Mouse (Mus musculus): ENCODE data around the gene Abce1. TPM values are rescaled to one million over a fixed set of nuclear protein-coding genes. Genes with fewer than 3 reads are reported as not detected.
A peak's percentile ranks its signal among the peaks of the same experiment; 100 is the strongest.
"Not testable (repeated sequence)": the region's sequence is repeated elsewhere in the genome, so short reads cannot be mapped to it uniquely, and the experiment has no call there.

Gene Abce1
- total RNA-seq (2022), result 10 to 100 TPM; 41.7 to 50.3 (median 43.2) TPM

DNA sequence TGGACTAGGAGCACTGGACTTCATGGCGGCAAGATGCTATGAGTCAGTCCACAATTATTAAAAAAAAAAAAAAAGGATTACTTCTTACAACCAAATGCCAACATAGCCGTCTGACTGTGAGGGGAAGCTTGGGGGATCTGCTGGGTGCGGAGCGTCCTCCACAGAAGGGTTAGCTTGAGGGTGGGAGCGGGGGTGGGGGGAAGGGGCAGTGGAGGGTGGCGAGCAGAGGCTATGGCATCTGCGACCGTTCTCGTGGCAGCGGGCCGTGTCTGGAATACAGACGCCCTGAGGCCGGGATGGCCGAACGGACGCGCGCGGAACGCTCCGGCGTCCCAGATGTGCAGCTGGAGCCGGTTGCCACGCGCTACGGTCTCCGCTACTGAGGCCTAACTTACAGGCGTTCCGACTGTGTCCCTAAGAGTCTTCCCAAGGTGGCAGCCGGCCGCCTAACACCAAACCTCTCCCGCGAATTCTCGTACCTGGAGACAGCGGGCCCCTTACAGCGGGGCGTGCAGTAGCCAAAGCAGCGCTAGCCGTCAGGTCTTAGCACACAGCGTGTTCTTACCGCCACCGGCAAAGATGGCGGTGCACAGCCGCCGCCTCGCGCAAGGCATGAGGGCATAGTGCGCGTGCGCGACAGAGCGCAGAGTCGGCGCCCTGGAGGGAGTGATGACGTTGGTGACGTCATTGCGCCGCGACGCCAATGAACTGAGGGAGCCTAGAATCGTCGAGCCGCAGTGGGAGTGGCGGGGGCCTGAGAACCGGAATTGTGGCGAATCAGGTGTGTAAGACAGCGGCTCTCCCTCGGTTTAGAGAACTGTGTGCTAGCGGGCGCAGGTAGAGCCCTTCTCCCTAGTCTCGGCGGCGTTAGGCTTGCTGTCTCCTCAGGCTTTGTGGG, at the start of gene Abce1, which contains the start of gene Anapc10:
Abce1 (minus strand) TSS at position 677 of the 898 bp plus-strand sequence.
Anapc10 (plus strand) TSS at position 757 of the 898 bp plus-strand sequence.
- DNase-seq (ENCODE audit: low spot score in 2 of 2), result peak; percentile 92 to 96

DNA sequence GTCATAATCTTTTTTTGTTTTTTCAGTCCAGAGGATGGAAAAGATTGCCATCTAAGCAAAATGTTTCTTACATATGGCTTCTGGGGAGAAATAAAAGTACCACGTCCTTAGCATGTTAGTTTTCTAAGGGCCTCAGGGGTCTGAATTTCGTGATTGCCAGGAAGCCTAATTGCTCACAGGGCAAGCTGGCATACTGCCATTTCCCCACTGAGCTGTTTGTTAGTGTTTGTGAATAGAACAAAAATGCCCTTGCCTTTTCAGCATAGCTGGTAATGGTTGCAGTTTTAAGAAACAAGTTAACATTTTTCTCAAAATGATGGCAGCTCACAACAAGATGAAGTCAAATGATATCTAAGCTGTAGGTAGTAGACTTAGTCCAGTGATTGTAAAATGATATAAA, 38.8 kb upstream of the Abce1 start:
- no peak for DNase-seq (ENCODE audit: low spot score in 2 of 2)

DNA sequence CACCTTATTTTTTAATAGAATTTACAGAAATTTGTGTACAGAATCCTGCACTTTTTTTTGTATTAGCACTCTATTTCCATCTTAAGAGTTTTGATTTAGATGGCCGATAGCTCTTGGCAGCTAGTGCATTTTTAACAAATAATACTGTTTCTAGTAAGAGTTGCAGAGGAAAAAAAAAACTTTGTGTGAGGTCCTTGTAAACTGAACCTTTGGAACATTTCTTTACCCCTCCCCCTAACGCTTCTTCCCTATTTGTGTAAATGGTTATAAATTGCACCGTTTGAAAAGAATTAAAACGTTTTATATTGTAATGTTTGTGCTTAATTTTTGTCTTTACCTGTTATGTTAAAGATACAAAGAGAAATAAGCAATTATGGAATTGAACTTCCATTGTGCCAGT, 37.1 kb upstream of the Abce1 start:
- DNase-seq (ENCODE audit: low spot score in 2 of 2), result no peak

DNA sequence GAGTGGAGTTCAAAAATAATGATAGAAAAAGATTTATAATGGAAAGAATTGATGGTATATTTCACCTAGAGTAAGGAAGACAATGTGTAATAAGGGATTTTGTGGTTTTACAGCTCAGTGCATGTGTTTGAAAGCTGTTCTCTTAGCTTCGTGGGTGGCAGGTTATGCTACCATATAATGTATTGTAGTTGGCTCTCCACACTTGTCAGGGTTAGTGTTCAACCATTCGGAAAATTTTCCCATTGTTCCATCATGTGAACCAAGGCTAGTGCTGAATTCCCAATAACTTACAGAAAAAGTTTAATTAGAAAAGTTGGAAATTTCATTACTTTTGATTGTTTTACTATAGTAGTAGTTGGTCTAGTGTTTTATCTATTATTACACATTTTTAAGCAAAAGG, 36.6 kb upstream of the Abce1 start:
- no peak for DNase-seq (ENCODE audit: low spot score in 2 of 2)

DNA sequence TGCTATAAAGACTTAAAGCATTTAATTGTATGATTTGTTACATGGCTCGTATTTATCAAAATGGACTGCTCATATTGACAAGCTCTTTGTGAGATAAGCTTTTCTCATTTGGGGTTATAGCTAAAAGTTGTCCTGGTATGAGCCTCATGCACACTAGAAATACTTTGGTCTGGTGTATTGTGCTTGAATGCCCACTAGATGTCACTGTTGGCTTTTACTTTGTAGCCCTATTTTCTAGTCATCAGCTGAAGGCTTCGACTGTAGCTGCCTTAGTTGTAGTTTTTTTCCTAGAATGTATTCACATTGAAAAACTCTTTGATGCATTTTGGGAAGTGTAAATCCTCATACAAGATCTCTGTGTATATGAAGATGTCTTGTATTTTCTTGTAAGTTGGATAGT, 22.8 kb upstream of the Abce1 start:
- no peak for DNase-seq (ENCODE audit: low spot score in 2 of 2)

DNA sequence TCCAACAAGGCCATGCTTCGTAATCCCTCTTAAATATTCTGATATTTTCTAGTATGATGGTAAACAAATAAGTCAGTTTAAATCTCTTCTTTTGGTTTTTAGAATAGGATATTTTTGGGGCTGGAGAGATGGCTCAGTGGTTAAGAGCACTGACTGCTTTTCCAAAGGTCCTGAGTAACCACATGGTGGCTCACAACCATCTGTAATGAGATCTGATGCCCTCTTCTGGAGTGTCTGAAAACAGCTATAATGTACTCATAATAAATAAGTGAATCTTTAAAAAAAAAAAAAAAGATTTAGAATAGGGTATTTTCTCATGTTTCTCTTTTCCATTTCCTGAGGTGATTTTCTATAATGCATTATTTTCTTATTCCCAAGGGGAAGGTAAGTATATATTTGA, 16.4 kb upstream of the Abce1 start:
- DNase-seq (ENCODE audit: low spot score in 2 of 2), result no peak

DNA sequence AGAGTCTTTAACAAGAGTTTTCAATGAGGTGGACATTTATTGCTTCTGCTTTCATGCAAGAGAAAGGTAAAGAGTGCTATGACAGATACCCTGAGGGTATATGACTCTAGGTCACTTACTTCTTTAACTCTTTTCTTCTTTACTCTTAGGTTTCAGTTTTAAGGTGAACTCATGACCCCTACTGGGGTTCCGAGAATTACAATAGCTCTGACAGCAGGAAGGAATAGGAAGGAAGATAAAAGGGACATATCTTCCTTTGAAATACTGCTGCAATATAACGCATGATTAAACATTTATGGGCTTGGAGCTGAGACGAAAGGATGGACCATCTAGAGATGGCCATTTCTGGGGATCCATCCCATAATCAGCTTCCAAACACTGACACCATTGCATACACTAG, 13.0 kb upstream of the Abce1 start:
- DNase-seq (ENCODE audit: low spot score in 2 of 2), result no peak

DNA sequence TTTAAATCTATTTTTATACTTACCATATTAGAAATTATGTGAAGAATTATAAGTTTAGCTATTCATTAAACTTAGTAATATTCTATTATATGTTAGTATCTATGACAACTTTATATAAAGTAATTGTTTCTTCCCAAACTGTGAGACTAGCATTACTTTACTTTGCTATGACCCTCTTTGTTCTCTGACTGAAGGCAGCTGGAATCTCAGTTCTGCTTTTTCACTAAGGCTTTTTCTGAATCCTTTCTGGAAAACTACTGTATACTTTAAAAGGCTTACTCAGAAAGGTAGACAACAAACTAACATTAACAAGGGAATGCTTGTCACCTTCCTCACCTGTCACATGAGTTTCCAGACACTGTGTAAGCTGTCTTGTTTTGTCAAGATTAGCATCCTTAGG, 11.8 kb upstream of the Abce1 start:
- no peak for DNase-seq (ENCODE audit: low spot score in 2 of 2)

DNA sequence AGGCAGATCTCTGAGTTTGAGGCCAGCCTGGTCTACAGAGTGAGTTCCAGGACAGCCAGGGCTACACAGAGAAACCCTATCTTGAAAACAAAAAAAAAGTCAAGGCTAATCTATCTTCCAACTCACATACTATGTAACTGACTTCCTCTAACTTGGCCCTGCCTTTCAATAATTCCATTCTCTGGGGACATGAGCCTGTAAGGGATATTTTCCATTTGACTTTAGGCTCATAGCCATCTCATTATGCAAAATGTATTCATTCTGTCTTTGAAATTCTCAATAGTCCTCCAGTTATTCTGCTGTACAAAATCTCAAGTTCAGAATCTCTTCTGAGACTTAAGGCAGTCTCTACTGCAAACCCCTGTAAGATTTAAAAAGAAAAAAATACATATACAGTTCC, 10.0 kb upstream of the Abce1 start:
- DNase-seq (ENCODE audit: low spot score in 2 of 2), result no peak

DNA sequence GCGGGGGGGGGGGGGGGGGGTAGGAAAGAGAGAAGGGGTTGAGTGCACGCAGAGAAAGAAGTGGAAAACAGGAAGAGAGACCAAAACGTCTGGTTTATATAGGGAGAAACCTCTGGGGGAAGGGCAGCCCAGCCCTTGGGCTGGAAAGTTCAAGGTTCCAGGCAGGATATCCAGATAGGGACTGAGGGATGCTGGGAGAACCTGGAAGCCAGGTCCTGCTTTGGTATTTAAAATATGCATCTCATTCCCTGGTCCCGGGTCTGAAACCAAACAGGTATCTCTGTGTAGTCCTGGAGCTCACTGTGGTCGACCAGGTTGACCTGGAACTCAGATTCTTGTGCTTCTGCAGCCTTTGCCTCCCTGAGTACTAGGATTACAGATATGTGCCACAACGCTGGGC, 1.1 kb upstream of the Abce1 start:
- no peak for DNase-seq (ENCODE audit: low spot score in 2 of 2)

DNA sequence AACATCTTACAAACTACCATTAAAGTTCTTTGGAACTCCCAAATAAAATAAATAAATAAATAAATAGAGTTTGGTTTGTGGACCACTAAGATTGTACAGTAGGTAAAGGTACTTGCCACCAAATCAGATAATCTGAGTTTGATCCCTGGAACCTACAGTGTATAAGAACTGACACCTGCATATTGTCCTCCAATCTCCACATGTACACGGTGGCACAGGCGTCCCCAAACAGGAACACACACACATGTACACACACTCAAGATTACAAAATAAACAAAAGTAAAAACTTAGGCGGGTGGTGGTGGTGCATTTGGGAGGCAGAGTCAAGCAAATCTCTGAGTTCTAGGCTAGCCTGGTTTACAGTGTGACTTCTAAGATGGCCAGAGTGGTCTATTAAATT, 4.9 kb downstream of the Abce1 start:
- DNase-seq (ENCODE audit: low spot score in 2 of 2), result no peak

DNA sequence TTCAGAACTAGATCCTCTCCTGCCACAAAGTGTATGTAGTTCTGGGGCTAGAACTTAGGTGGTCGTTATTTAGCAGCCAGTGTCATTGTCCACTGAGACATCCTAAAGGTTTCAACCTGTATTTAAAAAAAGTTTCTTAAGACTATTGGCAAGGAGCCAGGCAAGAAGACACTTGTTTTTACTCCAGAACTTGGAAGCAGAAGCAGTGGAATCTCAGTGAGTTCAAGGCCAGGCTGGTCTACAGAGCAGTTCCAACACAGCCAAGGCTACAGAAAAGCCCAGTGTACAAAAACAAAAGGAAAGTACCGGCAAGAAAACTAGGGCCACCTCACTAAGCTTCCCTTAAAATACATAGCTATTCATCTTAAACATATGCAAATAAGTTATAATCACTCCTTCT, 19.0 kb downstream of the Abce1 start:
- DNase-seq (ENCODE audit: low spot score in 2 of 2), result no peak

DNA sequence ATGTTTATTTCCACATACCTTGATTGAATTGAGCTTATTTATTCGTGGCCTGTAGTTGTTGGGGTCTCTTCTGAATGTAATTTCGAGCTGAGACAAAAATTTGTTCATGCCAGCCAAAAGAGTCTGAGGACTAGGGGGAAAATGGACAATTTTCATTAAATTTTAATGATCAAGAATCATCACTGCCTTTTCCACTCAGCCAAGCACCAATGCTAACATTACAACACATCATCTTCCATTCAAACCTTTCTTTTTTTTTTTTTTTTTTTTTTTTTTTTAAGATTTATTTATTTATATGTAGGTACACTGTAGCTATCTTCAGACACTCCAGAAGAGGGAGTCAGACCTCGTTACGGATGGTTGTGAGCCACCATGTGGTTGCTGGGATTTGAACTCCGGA, 25.6 kb downstream of the Abce1 start:
- not testable (repeated sequence) for DNase-seq (ENCODE audit: low spot score in 2 of 2)

DNA sequence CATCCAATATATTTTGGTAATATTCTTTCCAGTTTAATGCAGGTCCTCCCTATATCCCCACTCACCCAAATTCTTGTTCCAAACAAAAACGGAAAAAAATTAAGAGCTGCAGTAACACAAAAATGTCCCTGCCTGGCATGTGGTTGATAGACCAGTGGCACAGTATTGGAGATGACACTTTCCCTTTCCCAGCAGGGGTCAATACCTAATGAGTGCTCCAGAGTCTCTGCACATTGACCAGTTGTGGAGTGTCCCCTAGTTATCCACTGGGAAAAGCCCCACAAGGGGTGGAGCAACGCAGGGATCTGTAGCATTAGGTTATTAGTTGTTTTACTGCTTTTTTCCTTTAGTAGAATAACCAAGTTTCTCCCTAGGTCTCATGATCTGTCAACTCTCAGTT, 30.6 kb downstream of the Abce1 start:
- DNase-seq (ENCODE audit: low spot score in 2 of 2), result no peak

DNA sequence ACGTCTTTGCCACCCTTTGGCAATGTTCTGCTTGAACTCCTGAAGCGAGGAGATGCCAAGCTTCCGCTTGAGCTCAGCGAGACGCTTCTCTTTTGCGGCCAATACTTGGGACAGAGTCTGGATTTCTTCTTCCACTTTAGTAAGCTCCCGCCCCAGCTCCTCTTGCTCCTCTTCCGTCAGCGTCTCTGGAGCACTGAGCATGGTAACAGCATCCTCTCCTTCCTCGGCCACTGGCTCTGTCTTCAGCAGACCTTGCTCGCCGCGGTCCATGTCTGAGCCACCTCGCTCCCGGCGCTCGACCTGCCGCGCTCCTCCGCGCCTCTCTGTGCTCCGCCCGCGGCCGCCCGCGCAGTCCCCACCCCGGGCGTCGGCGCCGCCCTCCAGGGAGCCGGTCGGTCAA, 31.0 kb downstream of the Abce1 start:
- DNase-seq (ENCODE audit: low spot score in 2 of 2), result no peak

DNA sequence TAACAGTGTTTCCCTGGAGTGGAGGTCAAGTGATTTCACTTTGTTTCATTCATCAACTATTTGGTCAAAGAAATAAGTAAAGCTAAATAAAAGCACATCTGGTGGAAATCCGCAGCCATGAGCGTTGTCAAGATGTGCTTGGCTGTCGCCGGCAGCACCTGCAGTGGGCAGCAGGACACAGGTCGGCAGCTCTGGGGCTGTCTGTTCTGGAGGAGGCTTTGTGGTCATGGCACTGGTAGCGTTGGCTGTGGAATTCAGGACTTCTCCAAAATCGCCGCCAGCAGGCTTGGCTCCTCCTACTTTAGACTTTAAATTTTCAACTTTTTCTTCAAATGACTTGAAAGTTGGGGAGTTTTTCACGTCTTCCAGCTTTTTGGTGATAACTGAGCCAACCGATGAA, 31.5 kb downstream of the Abce1 start:
- not testable (repeated sequence) for DNase-seq (ENCODE audit: low spot score in 2 of 2)

DNA sequence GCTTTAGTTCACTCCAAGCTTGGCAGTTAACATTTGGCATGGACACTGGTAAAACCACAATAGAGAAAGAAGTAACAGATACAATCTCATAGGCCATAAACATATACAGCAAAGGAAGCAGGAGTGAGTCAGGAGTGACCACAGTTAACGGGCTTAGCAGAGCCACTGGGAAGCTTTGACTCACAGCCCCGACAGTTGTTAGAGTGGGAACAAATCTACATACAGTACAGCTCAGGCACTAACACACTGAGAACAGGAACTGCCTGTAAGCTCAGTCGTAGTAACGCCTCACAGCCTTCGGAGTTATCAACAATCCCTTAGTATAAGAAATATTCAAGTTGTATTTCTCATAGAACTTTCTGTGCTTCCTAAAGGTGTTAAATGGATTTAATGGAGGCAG, 32.5 kb downstream of the Abce1 start:
- no peak for DNase-seq (ENCODE audit: low spot score in 2 of 2)

DNA sequence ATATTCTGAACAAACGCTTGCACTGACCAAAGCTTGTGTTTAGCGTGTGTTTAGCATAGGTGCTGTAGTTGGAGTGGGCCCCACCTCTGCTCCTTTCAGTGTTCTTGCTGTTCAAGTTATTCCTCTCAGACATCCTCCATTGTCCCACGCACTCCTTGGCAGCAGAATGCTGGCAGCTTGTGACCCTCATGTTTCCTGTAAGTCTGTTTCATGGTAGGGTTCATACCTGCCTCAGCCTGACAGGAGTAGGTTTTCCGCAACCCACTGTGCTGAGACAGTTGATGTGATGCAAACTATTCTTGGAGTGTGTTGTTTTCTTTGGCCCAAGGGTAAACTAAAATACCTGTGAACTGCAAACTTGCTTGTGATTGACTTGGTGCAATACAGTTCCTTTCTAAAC, 35.1 kb downstream of the Abce1 start:
- no peak for DNase-seq (ENCODE audit: low spot score in 2 of 2)

DNA sequence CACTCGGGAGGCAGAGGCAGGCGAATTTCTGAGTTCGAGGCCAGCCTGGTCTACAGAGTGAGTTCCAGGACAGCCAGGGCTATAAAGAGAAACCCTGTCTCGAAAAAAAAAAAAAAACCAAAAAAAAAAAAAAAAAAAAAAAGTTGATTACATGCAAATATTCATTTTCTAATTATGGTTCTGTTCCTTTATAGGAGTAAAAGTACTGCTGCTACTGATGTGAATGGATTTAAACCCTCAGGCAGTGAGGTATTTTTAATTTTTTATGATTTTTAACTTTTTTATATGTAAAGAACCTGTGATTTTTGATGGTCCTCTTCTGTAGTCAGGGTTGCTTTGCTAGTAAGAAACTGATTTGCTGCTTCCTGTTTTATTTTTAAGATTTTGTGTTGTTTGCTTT, 52.8 kb downstream of the Abce1 start:
- not testable (repeated sequence) for DNase-seq (ENCODE audit: low spot score in 2 of 2)

DNA sequence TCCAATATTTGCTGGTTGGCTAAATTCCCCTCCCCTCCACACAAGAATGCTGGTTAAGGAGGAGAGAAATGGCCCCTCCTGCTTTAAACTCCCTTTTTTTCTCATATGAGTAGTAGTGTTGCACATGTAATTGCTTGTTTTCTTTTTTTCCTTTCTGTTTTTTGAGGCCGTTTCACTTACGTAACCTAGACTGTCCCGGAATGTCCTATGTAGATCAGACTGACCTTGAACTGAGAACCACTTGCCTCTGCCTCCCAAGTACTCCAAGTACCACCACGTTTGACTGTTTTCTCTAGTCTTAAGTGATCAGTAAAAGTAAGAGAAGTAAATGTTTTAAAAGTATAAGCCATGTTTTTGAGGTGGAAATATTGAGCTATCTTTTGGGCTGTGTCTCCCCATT, 57.8 kb downstream of the Abce1 start:
- DNase-seq (ENCODE audit: low spot score in 2 of 2), result no peak

DNA sequence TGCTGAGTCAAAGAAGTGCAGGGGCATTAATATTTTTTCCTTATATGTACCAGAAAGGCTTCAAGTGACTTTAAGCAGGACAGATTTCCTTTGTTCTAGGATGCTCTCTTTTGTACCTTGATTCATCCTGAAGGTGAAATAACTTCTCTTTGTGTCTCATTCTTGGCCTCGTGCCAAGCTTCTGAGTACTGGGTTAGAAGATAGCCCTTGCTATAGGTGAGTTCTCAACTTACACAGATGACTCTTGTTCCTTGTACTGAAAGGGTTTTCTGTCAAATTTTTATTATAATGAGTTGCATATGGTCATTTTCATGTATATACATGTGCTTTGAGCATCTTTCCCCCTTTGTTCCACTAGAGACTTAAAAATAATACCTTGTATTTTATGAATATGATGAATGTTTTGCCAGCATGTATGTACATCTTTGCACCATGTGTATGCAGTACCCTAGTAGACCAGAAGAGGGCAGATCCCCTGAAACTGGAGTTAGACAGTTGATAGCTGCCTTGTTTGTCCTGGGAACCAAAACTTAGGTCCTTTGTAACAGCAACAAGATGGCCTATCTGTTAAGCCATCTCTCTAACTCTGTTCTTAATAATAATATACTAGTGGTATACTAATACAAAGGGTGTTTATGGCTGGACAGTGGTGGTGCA, 61.3 kb downstream of the Abce1 start:
- no peak for DNase-seq (ENCODE audit: low spot score in 2 of 2)

DNA sequence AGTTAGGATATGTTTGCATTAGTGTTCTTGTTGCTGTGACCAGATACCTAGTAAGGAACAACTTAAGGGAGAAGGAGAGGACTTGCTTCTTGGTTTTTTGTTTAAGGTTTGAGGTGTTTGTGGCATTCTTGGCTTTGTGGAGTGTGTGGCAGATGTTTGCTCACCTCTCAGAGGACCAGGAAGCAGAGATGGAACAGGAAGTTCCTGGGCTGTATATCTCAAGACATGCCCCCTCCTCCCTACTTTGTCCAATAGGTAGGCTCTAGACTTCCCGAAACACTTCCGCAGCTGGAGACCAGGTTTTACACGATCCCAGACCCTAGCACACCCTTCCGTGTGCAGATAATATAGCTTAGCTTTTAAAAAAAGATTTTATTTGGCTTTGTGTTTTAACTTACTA, 62.0 kb downstream of the Abce1 start:
- DNase-seq (ENCODE audit: low spot score in 2 of 2), result no peak

DNA sequence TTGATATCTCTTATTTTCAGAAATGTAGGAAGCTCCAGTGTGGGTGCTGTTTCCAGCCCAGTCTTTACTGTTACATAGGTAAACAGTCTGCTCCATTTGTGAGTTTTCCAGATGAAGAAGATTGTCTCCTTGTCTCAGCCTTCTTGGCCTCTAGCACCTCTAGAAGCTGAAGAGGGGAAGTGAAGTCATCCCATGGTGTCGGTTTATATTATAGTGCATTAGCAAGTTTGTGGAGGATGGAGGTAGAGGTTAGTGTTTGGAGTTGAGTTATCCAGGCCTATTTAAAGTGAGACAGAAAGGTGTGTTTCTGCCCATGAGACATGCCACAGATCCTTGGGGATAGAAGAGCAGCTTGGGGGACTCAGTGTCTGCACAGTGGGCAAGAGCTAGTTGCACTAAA, 70.4 kb downstream of the Abce1 start:
- DNase-seq (ENCODE audit: low spot score in 2 of 2), result no peak

Data from gastrocnemius, adult 8-10 months (tissue).